Mouse (Mus musculus) naive thymus-derived CD4-positive, alpha-beta T cell, adult 2 months (primary cell): ENCODE measurements around the gene Dnah5.
A peak's percentile ranks its signal among the peaks of the same experiment; 100 is the strongest.
"Not testable (repeated sequence)": the region's sequence is repeated elsewhere in the genome, so short reads cannot be mapped to it uniquely, and the experiment has no call there.

Experiments
- DNase-seq: peaks from one replicate; pipeline ENCODE4 v3.0.0-alpha.2; 2011; ENCODE audit warnings: low read depth

Dnah5 gene

DNA sequence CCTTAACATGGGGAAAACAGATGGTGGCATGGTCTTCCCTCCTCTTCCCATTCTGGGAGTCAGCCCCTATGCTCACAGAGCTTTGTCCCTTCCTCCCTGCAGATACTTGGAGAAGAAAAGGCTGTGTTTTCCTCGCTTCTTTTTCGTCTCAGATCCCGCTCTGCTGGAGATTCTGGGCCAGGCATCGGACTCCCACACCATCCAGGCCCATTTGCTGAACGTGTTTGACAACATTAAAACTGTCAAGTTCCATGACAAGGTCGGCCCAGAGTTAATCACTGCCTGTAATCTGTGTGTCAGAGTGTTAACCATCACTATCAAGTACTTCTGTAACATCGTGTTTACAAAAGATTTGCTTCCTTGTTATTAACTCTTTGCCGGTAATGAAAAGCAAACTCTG is 103.6 kb downstream of the Dnah5 start:
- no peak for DNase-seq

DNA sequence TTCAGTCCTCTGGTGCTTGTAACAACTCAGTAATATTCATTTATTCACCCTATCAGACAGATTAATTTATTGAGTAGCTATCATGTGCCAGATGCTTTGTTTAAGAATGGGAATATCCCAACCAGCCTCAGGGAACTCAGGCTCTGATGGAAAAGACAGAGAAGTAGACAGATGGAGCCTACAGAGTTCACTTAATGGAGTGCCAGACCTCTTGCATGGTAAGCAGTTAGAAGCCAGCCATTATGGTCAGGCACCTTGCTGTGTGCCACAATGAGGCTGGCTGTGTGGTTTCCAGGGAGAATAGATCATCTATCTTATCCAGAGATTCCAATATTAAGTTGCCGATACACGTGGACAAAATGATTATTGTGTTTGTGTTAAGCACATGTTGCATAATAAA is 104.3 kb downstream of the Dnah5 start:
- no peak for DNase-seq

DNA sequence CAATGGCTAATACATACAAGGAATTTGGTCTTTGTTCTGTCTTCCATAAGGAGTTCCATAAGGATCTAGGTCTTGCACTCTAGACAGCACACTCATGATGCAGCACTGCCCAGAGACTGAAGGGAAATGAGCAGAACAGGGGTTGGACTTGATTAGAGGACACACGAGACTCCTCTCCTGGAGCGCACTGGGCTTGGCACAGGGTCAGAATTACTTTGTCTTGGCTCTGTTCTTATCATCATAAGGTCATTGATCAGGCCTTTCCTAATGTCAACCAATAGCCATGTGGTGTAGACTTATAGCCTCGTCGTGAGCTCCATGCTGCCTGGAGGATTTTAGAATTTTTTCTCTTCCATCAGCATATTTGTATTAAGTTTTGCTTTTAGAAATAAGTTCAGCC is 107.0 kb downstream of the Dnah5 start:
- DNase-seq = no peak

DNA sequence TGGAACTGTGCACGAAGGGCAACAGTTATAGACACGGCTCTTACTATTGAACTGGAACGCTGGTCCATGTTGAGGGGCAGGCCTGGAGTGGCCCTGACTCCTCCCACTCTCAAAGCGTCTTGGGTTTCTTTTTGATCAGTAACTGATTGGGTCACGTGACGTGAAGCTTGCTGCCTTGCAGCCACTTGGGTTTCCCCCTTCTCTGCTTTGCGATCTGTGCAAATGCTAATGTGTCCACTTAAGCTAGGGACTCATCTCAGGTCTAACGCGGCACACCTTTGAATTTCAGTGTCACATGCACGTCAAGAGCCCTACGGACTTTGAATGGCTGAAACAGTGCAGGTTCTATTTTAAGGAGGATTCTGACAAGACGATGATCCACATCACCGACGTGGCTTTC is 109.9 kb downstream of the Dnah5 start:
- DNase-seq = no peak

DNA sequence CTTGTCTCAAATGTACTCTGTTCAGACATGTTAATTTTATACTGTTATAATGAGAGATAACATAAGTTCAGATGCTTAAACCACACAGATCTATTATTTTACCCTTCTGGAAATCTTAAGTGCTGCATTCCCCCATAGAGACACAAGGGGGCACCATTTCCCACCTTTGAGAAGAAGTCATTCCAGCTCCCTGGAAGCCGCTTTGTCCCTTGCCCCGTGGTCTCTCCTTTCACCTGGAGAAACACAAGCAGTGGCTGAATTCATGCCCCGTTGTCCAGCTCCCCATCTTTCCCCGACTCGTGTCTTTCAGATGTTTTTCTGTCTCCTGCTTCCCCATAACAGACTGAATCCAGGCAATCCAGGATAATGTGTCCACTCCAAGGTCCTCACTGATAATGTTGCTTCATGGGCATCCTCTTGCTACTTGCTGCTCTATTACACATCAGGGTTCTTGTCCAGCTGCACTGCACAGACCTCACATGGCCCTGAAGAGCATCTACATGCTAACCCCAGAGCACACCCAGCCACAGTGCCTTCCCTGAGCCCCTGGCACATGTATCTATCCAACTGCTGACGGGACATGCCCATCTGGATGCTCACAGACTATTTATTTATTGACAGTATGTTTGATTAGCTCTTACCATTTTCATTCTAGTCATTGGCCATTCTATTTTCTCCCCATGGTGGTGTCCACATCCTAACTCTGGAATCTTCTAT is 112.4 kb downstream of the Dnah5 start:
- peak; percentile 8 for DNase-seq

DNA sequence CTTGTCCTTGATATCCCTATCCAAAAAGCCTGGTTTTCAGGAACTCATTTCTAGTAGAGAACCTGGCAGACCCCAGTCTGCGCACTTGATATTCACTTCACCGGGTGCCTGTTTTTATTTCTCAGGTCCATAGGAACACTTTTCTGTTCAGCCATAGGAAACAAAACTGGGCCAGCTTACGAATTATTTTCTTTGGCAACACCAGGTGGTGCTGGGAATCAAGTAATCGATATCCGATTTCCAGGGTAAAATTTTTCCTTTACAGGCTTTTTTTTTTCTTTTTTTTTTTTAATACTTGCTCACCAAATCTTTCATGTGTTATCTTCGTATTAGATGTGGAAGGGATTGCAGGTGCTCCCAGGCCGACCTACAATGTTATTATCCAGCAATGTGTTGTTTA is 119.0 kb downstream of the Dnah5 start:
- DNase-seq = no peak

DNA sequence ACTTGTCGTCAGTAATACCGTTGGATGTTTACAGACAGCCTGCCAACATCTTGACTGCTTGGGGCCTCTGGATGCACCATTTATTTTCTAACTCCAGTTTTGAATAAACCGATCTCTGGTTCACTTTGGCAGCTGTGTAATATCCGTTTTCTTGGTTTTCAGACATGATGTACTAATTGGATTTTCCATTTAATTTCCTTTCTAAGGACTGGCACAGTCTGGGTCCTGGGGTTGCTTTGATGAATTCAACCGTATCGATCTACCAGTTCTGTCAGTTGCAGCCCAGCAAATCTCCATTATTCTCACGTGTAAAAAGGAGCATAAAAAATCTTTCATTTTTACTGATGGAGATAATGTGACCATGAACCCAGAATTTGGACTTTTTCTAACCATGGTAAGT is 123.4 kb downstream of the Dnah5 start:
- DNase-seq = no peak

DNA sequence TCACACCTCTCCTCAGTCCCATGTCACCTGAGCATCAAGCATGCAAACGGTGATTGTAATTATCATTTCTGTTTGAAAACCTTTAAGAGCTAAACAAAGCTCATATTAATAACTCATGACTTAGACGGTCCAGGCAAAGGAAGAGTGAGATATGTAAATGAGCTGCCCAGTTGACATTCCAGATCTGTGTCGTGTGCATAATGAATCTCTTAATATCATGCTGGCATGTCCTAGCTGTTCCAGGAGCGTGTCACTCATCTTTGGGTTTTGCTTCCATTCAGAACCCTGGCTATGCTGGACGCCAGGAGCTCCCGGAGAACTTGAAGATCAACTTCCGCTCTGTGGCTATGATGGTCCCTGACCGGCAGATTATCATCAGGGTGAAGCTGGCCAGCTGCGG is 123.9 kb downstream of the Dnah5 start:
- no peak for DNase-seq

DNA sequence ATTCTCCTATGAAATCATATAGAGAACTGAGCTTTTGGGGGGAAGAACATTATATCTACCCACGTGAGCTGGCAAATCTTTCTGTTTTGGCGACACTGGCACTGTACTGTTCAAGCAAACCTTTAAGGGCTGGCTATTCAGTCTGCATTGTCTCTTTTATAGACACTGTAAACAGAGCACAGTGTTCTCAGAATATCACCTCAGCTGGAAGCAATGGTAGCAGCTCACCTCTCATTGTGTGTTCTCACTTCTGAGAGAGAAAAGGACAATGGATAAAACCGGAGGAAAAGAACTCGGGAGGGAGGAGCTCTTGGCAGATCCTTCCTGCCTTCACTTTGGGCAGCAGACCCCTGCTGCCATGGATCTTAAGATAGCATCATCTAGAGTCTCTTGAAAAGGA is 137.6 kb downstream of the Dnah5 start:
- DNase-seq = no peak

DNA sequence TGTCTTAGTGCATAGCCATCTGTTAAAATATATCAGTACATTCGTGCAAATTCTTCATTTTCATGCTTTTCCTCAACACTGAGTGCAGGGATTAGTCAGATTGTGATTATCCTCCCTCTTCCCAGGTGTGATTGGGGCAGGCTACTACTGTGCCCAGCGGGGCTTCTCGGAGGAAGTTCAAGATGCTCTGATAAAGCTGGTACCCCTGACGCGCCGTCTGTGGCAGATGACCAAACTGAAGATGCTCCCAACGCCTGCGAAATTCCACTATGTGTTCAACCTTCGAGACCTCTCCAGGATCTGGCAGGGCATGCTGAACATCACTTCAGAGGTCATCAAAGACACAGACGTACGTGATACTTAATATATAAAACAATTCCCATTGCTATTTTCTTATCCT is 164.0 kb downstream of the Dnah5 start:
- DNase-seq = no peak

DNA sequence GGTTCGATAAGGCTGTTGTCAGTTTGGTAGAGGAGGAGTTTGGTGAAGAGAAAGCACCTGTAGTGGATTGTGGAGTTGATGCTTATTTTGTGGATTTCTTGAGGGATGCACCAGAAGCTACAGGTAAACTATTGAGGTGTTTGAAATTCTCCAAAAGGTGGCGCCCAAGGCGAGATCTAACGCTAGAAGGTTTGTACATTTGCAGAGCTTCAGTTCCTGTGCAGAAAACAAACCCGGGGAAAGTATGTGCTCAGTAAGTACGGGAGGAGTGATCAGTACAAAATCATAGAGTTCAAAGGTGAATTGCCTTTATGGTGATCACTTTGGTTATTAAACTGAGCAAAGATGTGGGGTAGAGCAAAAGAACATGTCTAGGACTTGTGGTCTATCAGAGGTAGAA is 166.9 kb downstream of the Dnah5 start:
- no peak for DNase-seq

DNA sequence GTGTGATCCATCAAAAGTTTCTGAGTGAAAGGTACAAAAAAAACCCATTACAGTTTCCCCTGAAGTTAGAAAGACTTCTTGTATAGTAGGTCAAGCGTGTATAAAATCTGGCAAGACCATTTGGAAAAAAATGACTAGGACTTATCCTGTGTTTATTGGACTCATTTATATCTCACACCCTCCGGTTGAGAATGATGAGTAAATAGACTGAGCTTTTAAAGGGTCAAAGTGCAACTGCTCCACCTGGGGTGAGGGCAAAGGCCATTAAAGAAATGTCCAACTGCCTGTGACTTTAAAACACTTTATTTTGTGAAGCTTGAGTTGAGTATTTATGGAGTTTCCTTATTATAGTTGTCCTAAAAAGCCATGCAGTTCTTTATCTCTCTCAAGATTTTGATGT is 168.0 kb downstream of the Dnah5 start:
- no peak for DNase-seq

DNA sequence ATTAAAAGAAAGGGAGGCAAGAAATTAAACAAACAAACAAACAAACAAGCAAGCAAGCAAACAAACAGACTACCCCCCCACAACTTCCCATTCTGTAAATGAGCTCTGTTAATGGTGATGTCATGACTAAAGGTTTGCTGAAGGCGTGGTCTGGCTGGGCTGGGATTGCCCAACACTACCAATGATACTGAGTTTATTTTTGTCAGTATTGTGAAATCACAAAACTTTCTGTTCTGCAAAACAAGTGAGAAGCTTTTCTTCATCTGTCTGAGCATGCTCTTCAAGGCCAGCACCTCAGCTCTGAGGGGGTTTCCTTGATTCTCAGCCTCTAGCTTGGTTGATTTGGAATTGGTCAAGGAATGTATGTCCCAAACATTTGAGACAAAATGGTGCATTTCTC is 170.8 kb downstream of the Dnah5 start:
- no peak for DNase-seq

DNA sequence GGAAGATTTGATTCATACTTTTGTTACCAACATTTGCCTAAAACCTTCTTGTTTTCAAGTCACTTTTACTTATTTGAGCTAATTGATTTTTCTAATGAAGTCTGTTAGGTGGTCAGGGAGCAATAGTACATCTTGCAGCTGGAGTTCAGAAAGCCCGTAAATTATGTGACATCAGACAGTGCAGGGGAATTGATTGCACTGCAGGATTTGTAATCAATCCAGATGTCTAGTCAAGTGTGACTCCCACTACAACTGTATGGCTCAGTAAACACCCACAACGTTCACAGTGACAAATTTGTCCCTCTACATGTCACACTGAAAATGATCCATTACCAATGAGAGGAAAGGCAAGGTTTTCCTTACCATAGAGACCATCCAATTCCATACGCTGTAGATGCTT is 177.4 kb downstream of the Dnah5 start:
- DNase-seq = no peak

DNA sequence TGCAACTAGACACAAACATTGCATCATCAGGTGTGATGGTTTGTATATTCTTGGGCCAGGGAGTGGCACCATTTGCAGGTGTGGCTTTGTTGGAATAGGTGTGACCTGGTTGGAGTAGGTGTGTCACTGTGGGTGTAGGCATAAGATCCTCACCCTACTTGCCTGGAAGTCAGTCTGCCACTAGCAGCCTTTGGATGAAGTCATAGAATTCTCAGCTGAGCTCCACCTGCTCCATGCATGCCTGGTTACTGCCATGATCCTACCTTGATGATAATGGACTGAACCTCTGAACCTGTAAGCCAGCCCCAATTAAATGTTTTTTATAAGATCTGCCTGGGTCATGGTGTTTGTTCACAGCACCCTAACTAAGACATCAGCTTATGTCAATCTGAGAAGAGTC is 190.2 kb downstream of the Dnah5 start:
- not testable (repeated sequence) for DNase-seq

DNA sequence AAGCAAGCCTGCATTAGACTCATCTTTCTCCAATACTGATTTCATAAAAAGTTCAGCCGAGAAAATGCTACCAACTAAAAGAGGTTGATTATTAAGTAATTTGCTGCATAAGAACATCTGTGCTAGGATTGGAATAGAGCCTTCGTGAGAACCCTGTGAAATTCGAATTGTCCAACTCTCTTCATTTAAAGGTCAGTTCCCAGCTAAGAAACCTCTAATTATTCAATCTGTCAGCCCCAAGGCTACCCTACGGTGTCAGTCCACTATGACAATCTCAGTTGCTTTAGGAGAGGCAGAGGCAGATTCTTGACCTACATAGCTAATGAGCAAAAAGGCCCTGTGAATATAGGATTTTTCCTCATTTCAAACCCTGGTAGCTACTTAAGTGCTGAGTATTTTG is 191.9 kb downstream of the Dnah5 start:
- no peak for DNase-seq

DNA sequence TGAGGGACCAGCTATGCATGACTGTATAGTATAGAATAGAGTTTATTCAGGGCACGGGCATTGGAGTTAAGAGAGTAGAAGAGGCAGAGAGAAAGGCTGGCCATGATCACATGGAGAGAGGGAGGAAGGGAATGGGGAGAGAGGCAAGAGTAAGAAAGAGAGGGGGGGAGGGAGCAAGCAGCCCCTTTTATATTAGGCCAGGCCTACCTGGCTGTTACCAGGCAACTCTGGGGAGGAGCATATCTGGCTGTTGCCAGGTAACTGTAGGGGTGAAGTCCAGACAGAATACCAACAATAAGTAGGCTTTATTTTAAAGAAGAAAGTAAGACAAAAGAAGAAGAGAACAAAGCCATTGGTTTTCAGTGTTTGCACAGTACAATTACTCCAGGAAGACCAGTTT is 194.9 kb downstream of the Dnah5 start:
- no peak for DNase-seq

DNA sequence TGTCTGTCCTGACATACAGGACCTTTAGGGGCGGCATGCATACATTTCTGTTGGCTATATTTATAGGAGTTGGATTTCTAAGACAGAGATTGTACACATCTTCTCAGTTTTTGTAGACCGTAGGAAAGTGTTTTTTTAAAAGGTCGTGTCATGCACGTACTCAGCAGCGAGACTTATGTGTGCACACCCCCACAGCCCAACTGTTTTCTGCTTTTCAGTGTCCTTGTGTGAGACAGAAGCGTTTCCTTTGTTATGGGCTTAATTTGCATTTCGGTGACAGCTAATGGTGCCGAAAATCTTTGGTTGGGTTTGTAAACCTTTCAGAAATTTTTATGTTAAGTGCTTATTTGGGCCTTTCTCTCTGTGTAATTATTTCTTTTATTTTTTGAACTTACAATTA is 195.7 kb downstream of the Dnah5 start:
- no peak for DNase-seq

DNA sequence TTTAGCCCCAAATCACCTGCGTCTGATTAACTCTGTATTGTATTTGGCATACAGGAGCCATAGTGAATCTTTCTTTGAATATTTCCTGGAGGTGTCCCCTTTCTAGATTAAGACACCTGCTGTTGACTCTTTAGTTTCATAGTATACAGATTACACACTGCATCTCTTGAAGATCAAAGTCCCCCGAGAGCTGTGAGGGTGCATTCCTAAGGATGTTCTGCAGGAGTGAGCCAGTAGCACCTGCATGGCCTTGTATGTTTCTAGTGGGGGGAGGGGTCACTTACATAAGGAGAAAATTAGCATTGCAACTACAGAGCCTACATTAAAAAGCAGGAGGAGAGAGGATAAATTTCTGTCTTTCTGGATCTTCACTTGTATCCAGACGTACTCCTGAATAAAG is 201.1 kb downstream of the Dnah5 start:
- no peak for DNase-seq

DNA sequence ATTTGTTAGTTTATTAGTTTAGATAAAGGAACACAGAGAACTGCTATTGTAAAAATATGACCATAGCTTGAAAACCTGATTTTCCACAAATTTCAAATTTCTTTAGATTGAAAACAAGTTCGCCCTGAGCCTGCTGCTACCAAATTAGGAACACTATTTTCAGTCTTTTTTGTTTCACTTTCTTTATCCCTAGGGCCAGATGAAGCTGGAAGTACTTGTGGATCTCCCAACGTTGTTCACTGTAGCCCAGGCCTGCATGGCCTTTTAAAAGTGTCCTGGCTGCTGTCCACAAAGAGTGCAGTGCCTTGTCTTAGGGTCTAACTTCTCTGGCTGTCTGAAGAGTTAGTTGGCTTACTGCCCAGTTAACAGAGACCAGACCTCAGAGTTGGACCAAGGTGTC is 201.6 kb downstream of the Dnah5 start:
- DNase-seq = no peak

DNA sequence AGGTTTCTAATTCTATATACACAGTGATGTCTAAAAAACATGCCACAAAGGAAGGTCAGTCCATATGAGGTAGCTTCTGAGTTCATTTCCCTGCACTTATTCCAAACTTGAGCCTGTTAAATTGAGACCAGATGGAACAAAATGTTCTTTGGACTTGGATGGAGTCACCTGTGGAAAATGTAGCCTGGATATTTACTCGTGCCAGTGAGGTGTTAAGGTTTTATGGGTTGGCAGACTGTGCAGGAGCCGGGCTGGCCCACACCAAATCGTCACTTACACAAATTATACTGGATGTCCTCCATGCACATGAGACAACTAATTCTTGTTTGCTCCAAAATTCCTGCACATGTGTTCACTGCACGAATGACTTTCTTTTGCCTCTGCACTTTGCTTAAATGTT is 236.2 kb downstream of the Dnah5 start:
- no peak for DNase-seq

DNA sequence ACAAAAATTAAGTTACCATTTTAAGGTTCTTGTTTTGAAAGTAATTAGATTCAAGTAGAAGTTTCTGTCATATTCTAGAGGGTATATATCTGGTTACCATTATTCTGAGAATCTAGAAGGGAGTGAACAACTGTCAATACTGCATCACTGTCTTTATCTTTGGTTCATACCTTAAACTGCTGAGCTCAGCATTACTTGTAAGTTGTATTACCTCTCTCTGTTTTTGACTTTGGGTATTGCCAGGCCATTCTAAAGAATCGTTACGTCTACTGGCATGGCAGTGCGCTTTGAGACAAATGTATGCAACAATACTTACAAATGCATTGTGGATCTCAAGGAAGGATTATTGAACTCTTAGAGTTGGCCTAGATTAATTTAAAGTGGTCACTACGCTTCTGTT is 240.9 kb downstream of the Dnah5 start:
- DNase-seq = no peak

DNA sequence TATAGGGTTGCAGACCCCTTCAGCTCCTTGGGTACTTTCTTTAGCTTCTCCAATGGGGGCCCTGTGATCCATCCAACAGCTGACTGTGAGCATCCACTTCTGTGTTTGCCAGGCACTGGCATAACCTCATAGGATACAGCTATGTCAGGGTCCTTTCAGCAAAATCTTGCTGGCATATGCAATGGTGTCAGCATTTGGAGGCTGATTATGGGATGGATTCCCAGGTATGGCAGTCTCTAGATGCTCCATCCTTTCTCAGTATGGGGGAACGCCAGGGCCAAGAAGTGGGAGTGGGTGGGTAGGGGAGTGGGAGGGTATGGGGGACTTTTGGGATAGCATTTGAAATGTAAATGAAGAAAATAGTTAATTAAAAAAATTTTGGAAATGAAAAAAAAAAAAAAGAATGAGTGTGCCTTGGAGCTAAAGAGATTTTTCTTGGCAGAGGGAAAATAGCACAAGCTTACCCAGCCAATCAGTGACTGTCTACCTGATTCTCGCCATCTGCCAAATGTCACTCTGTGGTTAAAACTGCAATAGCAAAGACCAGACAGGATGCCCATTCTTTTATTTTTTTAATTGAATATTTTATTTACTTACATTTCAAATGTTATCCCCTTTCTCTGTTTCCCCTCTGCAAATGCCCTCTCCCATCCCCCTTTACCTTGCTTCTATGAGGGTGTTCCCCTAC is 257.7 kb downstream of the Dnah5 start:
- not testable (repeated sequence) for DNase-seq

DNA sequence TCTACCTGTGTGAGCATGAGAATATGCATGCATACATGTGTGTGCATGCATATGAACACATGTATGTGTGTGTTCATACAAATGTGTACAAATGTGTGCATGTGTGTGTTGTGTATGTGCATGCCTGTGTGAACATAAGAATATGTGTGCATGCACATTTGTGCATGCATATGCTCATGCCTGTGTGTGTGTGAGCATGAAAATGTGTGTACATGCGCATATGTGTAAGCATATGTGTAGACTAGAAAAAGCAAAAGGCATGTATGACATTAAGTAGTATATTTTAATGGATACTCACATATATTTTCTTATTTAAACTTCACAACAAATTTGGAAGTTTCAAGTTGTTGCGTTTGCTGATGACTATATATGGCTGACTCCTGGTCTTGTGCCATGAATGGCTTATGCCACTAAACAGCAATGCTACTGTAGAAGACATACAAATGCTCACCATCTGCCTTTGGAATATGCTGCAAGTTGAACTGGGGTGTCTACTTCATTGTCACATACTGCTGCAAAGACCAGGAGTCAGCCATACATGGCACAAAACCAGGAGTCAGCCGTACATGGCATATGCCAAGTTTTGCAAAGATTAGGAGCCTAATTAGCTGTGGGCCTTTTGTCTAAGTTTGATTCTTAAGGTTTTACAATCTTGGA is 263.2 kb downstream of the Dnah5 start:
- no peak for DNase-seq
